Mouse (Mus musculus): ENCODE results near the gene Fundc2. TPM values are rescaled to one million over a fixed set of nuclear protein-coding genes. Genes with fewer than 3 reads are reported as not detected.
A peak's percentile ranks its signal among the peaks of the same experiment; 100 is the strongest.

Fundc2 gene
- polyA plus RNA-seq (2014; fragmentation: Nextera tagmentation; extraction: Ambion mirVana): 46.9 and 54.6 TPM in 2 replicates

DNA sequence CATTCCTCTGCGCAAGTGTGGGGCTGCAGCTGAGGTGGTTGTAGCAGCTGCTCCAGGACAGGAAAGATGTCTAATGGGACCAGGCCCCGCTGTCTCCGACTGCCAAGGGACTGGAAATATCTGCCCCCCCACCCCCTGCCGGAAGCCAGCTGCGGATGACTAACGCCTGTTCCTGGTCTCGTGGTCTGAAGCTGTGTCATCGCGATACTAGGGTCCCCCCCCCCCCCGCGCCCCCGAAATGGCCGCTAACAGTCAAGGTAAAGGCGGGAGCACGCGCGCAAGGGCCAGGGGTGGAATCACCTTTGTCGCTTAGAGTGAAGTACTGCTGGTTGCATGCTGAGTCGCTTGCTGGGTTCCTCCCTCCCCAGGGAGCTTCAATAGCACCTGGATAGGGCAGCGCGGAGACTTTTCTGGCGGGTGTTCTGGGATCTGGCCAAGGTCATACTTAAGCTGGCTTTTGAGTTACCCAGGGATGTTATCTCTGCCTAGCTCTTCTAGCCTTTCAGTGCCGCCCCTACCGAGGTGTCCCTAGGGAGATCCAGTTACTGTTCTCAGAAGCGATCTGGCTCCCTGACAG lies at the start of gene Fundc2, which contains the start of gene F8:
TSS of gene Fundc2 (plus strand) at position 205 of the 577 bp plus-strand sequence.
TSS of gene F8 (minus strand) at position 421 of the 577 bp plus-strand sequence.
- Histone ChIP-seq H3K36me3 (ENCODE audit: control insufficient read depth, insufficient read depth, low read length) (no peaks in the 10 kb centered on the region), H3K27ac (replicated peaks; ENCODE audit: low read depth, low read length) (no peak within 1 kb of the TSS), H3K27me3 (ENCODE audit: control insufficient read depth, insufficient read depth, low read length) (no peaks in the 10 kb centered on the region), H3K4me1 (ENCODE audit: control insufficient read depth, insufficient read depth, low read length) (no peaks in the 10 kb centered on the region), H3K9me3 (ENCODE audit: control insufficient read depth, low read length) (no peaks in the 10 kb centered on the region), H3K9ac (ENCODE audit: low read length) (peak within 1 kb of the TSS; percentile 34), H3K4me2 (ENCODE audit: low read depth, severe bottlenecking) (peak within 1 kb of the TSS; percentile 41), H3K4me3 (ENCODE audit: low read depth, low read length) (peak within 1 kb of the TSS; percentile 28)
- ATAC-seq (ENCODE audit: insufficient number of reproducible peaks, low FRiP score, low TSS enrichment, low read depth) (peak; percentile 89), DNase-seq (ENCODE audit: low spot score) (peak; percentile 79)
- 13% methylated on average over 22 of the region's 25 CpGs for WGBS

DNA sequence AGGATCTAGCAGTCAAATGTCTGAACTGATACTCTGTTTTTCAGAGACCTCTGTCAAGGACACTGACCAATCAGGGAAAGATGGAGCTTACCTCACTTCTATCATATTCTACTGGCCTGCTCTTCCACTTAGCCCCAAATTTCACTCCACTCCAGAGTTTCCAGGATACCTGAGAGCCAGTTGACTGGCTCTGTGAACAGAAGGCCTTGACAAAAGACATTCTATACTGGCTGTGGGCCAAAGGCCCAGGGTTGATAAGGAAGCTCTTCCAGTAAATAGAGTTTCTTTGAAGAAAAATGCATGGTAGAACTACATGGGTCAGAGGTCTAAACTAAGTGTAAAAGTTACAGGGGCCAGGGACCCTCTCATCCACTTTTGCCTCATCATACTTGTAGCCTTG lies 12.0 kb upstream of the Fundc2 start:
- no peak for ATAC-seq (ENCODE audit: insufficient number of reproducible peaks, low FRiP score, low TSS enrichment, low read depth)

DNA sequence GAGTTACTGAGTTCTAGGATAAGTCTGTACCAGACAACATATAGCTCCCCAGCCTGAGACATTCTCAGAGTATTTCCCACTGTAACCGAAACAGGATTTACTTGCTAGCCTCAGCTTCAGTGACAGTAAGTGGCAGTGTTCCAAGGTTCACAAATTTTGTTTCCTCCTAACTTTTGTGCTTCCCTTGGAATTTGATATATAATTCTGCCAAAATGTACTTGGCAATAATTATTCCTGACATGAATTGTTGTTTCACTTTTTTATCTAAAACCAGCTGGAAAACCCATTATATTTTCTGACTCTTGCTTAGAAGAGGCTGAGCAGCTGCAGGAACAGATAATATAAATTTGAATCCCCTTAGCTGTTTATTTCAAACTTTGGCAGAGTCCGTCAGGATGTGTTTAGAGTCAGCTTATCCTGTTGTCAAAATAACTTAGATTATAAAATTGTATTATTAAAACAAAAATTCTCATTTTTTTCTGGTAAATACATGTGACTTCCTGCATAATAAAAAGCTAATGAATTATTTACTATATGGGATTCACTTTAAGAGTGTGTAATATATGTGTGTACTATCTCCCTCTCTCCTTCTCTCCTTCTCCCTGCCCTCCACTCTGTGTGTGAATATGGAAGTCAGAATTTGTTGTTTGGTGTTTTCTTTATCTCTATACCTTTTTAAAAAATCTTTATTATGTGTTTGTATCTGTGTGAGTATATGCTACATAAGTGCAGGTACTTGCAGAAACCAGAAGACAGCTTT lies 9.4 kb upstream of the Fundc2 start:
- Histone ChIP-seq H3K4me1 (ENCODE audit: control insufficient read depth, insufficient read depth, low read length) (no peaks in the 10 kb centered on the region), H3K9ac (ENCODE audit: low read length) (no peak overlapping the region), H3K27me3 (ENCODE audit: control insufficient read depth, insufficient read depth, low read length) (no peaks in the 10 kb centered on the region), H3K4me2 (ENCODE audit: low read depth, severe bottlenecking) (no peak overlapping the region), H3K27ac (replicated peaks; ENCODE audit: low read depth, low read length) (no peak overlapping the region), H3K9me3 (ENCODE audit: control insufficient read depth, low read length) (no peaks in the 10 kb centered on the region), H3K36me3 (ENCODE audit: control insufficient read depth, insufficient read depth, low read length) (no peaks in the 10 kb centered on the region), H3K4me3 (ENCODE audit: low read depth, low read length) (no peak overlapping the region)
- WGBS: 91% methylated on average over 2 of the region's 2 CpGs
- DNase-seq (ENCODE audit: low spot score) (no peak), ATAC-seq (ENCODE audit: insufficient number of reproducible peaks, low FRiP score, low TSS enrichment, low read depth) (no peak)

More for the DNA sequence above, 12.0 kb upstream of the Fundc2 start:
- no peaks in the 10 kb centered on the region for H3K27me3 ChIP-seq (ENCODE audit: control insufficient read depth, insufficient read depth, low read length)
- H3K36me3 ChIP-seq (ENCODE audit: control insufficient read depth, insufficient read depth, low read length): no peaks in the 10 kb centered on the region
- no peaks in the 10 kb centered on the region for H3K9me3 ChIP-seq (ENCODE audit: control insufficient read depth, low read length)
- DNase-seq (ENCODE audit: low spot score): no peak
- no peaks in the 10 kb centered on the region for H3K4me1 ChIP-seq (ENCODE audit: control insufficient read depth, insufficient read depth, low read length)
- no peak overlapping the region for H3K27ac ChIP-seq (replicated peaks; ENCODE audit: low read depth, low read length)
- H3K4me2 ChIP-seq (ENCODE audit: low read depth, severe bottlenecking): no peak overlapping the region
- no peak overlapping the region for H3K9ac ChIP-seq (ENCODE audit: low read length)
- H3K4me3 ChIP-seq (ENCODE audit: low read depth, low read length): no peak overlapping the region

DNA sequence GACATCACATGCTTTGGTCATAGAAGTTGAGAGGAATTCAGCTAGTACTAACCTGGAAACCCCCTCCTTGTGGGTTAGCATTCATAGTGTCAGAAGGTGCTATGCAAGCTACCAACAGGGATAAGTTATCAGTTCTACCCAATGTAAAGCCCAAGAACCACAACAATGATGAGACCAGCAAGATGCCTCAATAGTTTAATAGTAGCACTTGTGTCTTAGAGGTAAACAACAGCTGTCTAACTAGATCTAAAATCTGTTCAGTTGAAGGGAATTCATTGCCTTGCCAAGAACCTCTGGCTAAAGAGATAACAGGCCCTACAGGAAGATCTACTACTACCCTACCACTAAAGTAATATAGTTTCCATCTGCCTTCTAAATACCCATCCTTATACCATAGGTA lies 5.4 kb upstream of the Fundc2 start:
- ATAC-seq (ENCODE audit: insufficient number of reproducible peaks, low FRiP score, low TSS enrichment, low read depth): no peak
- DNase-seq (ENCODE audit: low spot score): no peak
- Histone ChIP-seq H3K36me3 (ENCODE audit: control insufficient read depth, insufficient read depth, low read length) (no peaks in the 10 kb centered on the region), H3K4me3 (ENCODE audit: low read depth, low read length) (no peak overlapping the region), H3K27ac (replicated peaks; ENCODE audit: low read depth, low read length) (no peak overlapping the region), H3K27me3 (ENCODE audit: control insufficient read depth, insufficient read depth, low read length) (no peaks in the 10 kb centered on the region), H3K9me3 (ENCODE audit: control insufficient read depth, low read length) (no peaks in the 10 kb centered on the region), H3K4me2 (ENCODE audit: low read depth, severe bottlenecking) (no peak overlapping the region), H3K9ac (ENCODE audit: low read length) (no peak overlapping the region), H3K4me1 (ENCODE audit: control insufficient read depth, insufficient read depth, low read length) (no peaks in the 10 kb centered on the region)

DNA sequence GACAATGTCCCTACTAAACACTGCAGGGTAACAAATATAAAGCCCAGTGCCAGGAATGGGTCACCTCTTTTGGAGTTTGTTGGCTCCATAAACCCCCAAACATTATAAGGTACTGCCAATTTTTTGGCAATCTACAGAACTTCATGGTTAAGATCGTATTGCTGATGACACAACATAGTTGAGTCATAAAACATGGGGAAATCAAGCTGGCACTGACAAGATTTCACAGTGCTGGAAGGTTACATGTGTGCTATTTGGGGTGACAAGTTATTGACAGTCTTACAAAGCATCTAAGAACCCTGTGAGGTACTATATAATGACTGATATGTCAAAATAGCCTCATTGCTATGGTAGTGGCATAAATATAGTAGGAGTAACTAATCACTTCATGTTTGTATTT lies 1.0 kb upstream of the Fundc2 start:
- DNase-seq (ENCODE audit: low spot score) (no peak), ATAC-seq (ENCODE audit: insufficient number of reproducible peaks, low FRiP score, low TSS enrichment, low read depth) (no peak)
- Histone ChIP-seq H3K9ac (ENCODE audit: low read length) (no peak overlapping the region), H3K27me3 (ENCODE audit: control insufficient read depth, insufficient read depth, low read length) (no peaks in the 10 kb centered on the region), H3K27ac (replicated peaks; ENCODE audit: low read depth, low read length) (no peak overlapping the region), H3K4me1 (ENCODE audit: control insufficient read depth, insufficient read depth, low read length) (no peaks in the 10 kb centered on the region), H3K4me2 (ENCODE audit: low read depth, severe bottlenecking) (no peak overlapping the region), H3K9me3 (ENCODE audit: control insufficient read depth, low read length) (no peaks in the 10 kb centered on the region), H3K4me3 (ENCODE audit: low read depth, low read length) (no peak overlapping the region), H3K36me3 (ENCODE audit: control insufficient read depth, insufficient read depth, low read length) (no peaks in the 10 kb centered on the region)
- 85% methylated on average over 1 of the region's 1 CpGs for WGBS

DNA sequence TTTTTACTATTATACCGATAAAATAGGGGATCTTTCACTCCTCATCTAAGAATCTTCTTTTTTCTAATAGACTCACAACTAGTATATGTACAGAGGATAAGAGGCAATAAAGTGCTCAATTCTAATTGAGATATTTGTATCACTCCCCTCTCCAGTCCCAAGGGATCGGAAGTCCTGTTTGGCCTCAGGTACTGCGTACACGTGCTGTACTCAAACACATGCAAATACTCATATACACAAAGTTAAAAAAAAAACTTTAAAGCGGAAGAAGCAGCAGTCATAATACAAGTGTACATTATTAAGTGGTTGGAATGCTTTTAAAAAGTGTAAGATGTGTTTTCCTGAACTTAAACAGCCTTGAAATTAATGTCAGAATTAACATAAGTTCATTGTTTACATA lies 500 bp upstream of the Fundc2 start:
- DNase-seq (ENCODE audit: low spot score) (no peak), ATAC-seq (ENCODE audit: insufficient number of reproducible peaks, low FRiP score, low TSS enrichment, low read depth) (no peak)
- Histone ChIP-seq H3K4me2 (ENCODE audit: low read depth, severe bottlenecking) (peak overlapping the region; percentile 41; the same call in 1 of the 2 replicates), H3K4me3 (ENCODE audit: low read depth, low read length) (peak overlapping the region; percentile 28), H3K9ac (ENCODE audit: low read length) (peak overlapping the region; percentile 34; the same call in 1 of the 2 replicates), H3K4me1 (ENCODE audit: control insufficient read depth, insufficient read depth, low read length) (no peaks in the 10 kb centered on the region), H3K27ac (replicated peaks; ENCODE audit: low read depth, low read length) (no peak overlapping the region), H3K36me3 (ENCODE audit: control insufficient read depth, insufficient read depth, low read length) (no peaks in the 10 kb centered on the region), H3K9me3 (ENCODE audit: control insufficient read depth, low read length) (no peaks in the 10 kb centered on the region), H3K27me3 (ENCODE audit: control insufficient read depth, insufficient read depth, low read length) (no peaks in the 10 kb centered on the region)
- WGBS: 78% methylated on average over 5 of the region's 5 CpGs

DNA sequence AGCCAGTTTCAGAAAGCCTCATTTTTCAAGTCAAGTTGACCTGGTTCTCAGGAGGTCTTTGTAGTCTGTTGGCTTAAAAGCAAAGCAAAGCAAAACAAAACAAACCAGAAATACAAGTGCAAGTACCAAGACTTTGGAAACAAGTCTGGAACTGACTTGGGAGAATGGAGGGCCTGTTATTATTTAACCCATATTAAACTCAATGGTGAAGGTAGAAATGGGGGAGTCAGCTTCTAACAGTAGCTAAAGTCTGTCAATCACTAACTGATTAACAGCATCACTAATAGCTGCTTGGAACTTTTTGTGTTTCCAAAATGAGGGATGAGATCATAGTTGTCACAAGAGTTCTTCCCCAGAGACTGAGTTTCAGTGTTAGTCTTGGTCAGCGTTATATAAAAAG lies 17.3 kb downstream of the Fundc2 start:
- Histone ChIP-seq H3K9ac (ENCODE audit: low read length) (no peak overlapping the region), H3K4me3 (ENCODE audit: low read depth, low read length) (no peak overlapping the region), H3K36me3 (ENCODE audit: control insufficient read depth, insufficient read depth, low read length) (no peaks in the 10 kb centered on the region), H3K27me3 (ENCODE audit: control insufficient read depth, insufficient read depth, low read length) (no peaks in the 10 kb centered on the region), H3K27ac (replicated peaks; ENCODE audit: low read depth, low read length) (no peak overlapping the region), H3K4me2 (ENCODE audit: low read depth, severe bottlenecking) (no peak overlapping the region), H3K9me3 (ENCODE audit: control insufficient read depth, low read length) (no peaks in the 10 kb centered on the region), H3K4me1 (ENCODE audit: control insufficient read depth, insufficient read depth, low read length) (no peaks in the 10 kb centered on the region)
- no peak for ATAC-seq (ENCODE audit: insufficient number of reproducible peaks, low FRiP score, low TSS enrichment, low read depth)
- DNase-seq (ENCODE audit: low spot score): no peak
- WGBS: 90% methylated on average over 1 of the region's 1 CpGs

DNA sequence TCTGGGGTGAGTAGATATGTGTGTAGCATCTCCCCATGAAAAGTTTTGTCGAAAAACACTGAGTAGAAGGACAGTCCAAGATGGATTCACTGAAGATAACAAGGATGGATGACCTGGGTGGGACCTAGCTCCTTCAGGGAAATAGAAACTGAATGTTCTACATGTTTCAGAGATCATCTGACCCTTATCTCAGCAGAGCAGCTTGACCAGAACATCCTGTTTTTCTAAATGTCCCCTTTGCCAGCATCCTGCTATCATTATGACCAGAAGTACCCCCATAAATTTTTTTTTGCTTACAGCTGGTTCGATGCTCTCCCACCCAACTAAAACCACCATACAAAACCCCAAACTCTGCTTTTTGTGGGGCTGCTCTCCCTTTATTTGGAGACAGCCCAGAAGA lies 20.5 kb downstream of the Fundc2 start:
- H3K4me3 ChIP-seq (ENCODE audit: low read depth, low read length): no peak overlapping the region
- H3K27ac ChIP-seq (replicated peaks; ENCODE audit: low read depth, low read length): no peak overlapping the region
- no peaks in the 10 kb centered on the region for H3K9me3 ChIP-seq (ENCODE audit: control insufficient read depth, low read length)
- no peaks in the 10 kb centered on the region for H3K27me3 ChIP-seq (ENCODE audit: control insufficient read depth, insufficient read depth, low read length)
- DNase-seq (ENCODE audit: low spot score) (no peak), ATAC-seq (ENCODE audit: insufficient number of reproducible peaks, low FRiP score, low TSS enrichment, low read depth) (no peak)
- H3K36me3 ChIP-seq (ENCODE audit: control insufficient read depth, insufficient read depth, low read length): no peaks in the 10 kb centered on the region
- no peak overlapping the region for H3K4me2 ChIP-seq (ENCODE audit: low read depth, severe bottlenecking)
- no peaks in the 10 kb centered on the region for H3K4me1 ChIP-seq (ENCODE audit: control insufficient read depth, insufficient read depth, low read length)
- H3K9ac ChIP-seq (ENCODE audit: low read length): no peak overlapping the region
- 80% methylated on average over 2 of the region's 2 CpGs for WGBS

Data from limb, embryonic 11.5 days (tissue).